Mouse (Mus musculus) layer of hippocampus, postnatal 14 days (tissue): Measurements from ENCODE around the gene Atp8a2. TPM values are rescaled to one million over a fixed set of nuclear protein-coding genes. Genes with fewer than 3 reads are reported as not detected.

ENCODE experiments used
- DNase-seq, 2 experiments: peaks; one replicate each; pipeline ENCODE4 v3.0.0; 2021 to 2022; ENCODE audit warnings: low spot score in 2 of 2, mixed read lengths in 1 of 2
- total RNA-seq, 2 experiments: library from RNA; stranded (reverse); gene quantifications; 2 replicates each; pipeline ENCODE4 v1.2.3; 2021

Atp8a2 gene
- total RNA-seq, 2 experiments from 2014 or later: 51.4 to 61.8 TPM

DNA sequence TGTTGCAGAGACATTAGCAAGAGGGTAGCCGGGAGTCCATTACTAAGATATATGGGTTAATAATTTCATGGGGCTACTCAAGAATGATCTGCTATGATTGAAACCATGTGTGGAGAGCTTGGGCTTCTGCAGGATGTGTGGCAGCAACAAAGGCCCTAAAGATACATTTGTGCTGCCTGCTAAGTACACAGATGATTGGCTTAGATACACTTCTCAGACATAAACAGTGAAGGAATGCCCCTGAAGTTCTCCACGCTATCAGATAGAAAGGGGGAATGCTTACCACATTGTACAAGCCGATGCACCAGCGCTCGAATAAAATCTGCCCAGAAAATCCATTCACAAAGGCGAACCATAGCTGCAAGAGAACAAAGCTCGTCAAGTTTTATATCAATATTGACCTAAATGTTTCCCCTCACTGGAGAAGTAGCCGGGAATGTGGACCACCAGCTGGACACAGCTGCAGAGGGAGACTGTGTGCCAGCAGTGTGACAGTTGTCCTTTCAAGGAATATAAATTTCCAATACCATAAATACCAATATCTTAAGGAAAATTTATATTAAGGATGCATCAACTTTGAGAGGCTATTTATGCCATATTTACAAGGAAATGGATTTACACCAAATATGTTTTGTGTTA lies 394.9 kb downstream of the Atp8a2 start:
- no peak for DNase-seq

DNA sequence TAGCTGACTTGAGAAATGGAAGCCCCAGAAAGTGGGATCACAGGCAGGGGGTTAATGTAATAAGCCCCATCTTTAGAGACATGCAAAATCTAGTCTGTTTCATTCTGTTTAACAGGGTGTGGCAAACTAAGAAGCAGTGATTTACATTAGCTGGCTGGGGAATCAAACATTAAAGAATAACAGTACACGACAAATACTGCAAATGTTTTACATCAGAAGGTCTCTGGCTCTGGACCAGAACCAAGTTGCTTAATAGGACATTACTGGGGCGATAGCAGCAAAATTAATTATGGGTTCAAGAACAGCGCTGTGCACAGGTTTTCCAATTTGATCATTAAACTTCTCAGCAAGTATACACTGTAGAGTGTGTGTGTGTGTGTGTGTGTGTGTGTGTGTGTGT lies 397.5 kb downstream of the Atp8a2 start:
- DNase-seq: no peak

DNA sequence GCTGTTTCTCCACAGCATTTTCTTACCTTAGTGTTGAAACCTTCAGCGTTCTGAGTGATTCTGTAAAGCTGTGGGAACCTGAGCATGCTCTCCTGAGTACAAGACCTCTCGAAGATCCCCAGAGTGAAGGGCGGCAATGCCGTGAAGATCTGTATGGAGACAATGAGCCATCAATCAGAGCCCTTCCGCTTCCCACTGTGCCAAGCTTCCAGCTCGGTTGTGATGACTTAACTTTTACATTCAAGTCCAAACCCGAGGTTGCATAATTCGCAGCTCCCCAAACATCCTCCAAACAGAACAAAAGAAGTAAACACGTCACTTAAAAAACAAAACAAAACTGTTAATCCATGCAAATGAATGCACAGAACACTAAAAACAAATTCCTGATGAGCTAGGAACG lies 403.1 kb downstream of the Atp8a2 start:
- no peak for DNase-seq

DNA sequence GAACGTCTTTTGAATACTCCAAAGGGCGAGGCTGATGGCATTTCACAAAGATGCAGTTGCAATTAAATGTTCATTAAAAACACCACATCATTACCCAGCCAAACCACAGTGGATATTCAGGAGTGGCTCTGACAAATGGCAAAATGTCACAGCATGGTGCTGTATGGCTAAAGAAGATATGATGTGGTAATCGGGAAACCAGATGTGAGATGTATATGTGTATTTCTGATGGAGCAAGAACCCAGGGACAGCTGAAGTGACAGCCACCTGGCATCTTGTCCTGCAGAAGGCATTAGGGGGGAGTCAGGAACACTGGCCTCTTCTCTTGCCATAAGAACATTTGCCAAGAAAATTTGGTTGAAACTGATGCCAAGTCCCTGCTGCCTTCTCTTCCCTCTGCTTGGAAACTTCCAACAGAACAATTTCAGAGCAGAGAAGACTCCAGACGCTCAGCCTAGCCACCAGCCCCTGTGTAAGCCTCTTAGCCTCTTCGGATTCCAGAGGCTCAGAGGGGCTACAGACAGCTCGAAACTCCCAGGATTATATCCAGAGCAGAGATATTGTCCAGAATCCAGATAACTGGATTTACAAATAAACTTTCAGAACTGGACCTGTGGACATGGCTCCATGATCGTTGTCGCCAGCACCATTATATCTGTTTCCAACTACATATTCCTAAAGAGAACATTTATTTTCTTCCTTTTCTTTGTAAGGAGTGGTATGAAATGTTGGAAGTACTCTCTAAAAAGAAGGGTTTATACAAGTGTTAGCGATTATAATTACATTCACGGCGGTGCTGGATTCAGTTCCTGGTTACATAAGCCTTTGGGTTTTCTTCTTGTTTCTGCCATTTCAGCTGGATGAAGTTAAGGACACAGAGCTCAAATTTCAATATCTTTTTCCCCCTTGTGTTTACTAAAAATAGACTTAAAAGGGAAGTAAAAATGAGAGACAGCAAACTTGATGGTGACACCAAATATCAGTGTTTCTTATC lies 413.3 kb downstream of the Atp8a2 start:
- DNase-seq: peak in 1 of 2 experiments; percentile 41

DNA sequence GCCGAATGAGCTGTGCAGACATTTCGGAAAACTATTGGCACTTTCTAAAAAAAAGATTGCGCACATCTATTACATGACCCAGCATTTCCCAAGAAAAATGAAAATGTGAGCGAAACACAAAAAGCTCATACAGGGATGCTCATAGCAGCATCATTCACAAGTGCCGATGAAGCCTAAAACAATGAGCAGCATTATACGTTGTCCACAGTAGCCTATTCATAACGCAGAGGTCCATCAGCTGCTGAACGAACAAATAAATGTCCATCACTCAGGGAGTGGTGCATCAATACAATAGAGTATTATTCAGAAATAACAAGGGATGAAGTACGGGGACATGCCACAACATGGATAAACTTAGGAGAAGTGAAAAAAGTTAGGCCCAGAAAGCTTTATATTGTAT lies 416.6 kb downstream of the Atp8a2 start:
- DNase-seq: no peak

DNA sequence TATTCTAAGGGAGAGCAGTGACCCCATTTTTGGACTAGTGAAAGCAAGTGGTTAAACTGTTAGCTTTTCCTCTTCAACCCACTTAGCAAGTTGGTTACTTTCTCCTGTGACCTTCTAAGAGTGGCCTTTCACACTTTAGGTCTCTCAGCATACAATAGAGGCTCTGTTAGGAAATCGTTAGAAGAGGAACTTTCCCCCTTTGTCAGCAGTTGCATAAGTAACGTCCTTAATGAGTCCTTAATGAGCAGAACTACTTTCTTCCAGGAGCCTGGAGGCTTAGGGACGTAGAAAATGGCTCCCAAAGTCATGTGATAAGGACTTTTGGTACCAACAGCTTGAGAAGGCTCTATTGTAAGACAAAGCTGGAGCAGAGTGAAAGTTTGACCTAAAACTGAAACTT lies 434.8 kb downstream of the Atp8a2 start:
- DNase-seq: no peak

DNA sequence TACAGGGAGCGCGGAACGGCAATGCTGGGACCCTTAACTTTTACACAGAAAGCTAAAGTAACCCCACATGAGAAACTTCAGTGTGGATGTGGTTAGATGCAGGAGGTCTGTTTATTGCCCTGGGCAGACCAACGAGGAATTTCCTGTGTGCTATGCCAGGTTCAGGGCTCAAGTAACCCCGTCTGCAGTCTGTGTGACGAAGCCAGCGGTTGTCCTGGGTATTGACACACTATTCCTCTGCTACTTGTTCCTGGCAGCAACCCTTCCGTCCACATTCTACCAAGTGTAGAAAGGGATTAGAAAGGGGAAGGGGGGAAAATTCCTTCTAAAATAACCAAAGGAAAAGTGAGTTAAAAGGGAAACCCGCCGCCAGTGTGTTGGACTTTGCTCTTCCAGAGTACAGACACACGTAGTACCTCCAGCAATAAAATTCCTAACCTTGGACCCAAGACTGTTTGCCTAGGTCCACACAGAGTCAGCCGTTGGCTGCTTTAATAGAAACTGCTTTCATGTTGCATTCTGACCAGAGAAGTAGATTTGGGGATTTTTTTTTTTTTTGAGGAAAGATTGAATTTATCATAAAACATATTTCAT lies 437.0 kb downstream of the Atp8a2 start:
- DNase-seq: no peak

DNA sequence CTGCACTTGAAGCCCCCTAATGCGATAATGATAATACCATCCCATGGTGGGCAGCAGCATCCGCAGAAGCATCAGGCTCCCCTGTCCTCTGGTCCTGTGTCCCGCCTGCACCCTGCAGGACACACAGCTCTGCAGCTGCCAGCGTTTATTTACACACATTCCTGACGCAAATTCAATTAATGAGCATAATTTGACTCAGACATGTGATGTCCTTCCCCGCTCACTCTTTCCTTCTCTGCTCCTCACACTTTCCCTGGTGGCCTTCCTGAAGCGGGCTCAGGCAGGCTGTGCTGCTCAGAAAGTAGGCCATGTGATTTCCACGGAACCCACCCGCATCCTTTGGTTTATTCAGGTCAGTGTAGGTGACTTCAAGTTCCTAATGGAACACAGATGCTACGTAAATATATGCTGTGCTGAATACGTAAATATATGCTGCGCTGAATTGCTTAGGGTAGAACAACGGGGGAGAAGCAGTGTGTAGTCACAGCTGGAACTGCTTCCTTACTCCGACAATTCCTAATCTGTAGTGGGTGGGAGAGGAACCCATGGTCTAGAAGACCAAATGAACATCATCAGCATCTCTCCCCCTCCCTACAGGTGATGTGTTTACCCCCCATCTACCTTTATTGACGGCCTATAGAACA lies 437.7 kb downstream of the Atp8a2 start:
- DNase-seq: no peak

DNA sequence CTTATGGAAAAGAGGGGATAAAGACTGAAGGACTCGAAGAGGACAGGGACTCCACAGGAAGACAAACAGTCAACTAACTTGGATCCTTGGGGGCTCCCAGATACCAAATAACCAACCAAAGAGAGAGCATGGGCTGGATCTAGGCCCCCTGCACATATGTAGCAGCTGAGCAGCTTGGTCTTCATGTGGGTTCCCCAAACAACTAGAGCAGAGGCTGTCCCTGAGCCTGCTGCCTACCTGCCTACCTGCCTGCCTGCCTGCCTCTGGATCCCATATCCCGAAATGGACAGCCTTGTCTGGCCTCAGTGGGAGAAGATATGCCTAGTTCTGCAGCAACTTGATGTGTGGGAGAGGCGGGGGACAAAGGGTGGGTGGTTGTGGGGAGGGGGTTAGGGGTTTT lies 444.6 kb downstream of the Atp8a2 start:
- DNase-seq: no peak

DNA sequence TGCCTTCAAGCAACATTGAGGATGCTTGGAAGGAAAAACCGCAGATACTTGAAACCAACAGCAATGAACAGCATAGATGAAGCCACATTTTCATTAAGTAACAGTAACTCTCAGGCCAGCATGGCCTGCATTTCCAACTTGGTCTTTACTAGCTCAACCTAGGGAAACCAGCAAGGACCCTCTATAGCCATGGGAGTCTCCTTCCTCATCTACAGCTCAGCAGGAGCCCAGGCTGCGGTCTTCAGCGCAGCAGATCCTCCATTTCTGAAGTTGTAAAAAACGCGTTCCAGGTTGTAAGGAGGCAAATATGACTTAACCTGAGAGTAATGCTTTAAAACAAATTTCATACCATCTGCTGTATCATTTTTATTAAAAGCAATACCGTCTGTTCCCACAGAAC lies 447.0 kb downstream of the Atp8a2 start:
- no peak for DNase-seq

DNA sequence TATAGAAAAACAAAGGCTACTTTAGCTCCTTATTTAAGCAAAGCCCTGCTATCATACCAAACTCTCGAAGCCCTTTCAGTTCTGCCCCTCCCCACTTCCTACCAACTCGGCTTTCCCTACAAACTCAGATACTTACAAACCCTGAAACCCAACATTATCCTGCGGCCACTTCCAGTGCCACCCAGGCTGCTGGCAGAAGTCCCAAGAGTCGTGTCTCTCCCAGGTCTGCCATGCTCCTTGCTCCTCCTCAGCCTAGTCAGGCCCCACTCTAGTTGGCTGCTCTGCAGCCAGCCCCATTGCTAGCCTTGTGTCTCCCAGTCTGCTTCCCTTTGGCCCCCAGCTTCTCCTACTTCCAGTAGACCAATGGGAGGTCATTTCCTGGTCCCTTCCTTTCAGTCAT lies 451.3 kb downstream of the Atp8a2 start:
- no peak for DNase-seq

DNA sequence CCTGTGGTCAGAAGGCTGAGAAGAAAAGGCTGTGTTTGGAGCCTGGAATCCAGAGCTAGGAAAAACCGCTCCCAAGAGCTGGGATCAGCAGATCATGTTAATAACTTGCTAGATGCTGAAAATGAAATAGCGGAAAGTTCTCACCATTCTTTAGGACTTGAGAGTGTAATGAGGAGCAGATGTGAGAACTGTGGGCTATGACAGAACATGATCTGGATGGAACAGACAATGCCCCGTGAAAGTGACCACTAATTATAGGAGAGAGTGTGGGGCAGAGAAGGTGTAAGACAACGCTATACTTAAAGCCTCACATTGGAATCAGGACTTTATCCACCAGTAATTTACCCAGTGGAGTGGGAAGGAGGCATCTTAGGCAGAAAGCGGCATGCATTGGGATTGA lies 455.2 kb downstream of the Atp8a2 start:
- DNase-seq: no peak

DNA sequence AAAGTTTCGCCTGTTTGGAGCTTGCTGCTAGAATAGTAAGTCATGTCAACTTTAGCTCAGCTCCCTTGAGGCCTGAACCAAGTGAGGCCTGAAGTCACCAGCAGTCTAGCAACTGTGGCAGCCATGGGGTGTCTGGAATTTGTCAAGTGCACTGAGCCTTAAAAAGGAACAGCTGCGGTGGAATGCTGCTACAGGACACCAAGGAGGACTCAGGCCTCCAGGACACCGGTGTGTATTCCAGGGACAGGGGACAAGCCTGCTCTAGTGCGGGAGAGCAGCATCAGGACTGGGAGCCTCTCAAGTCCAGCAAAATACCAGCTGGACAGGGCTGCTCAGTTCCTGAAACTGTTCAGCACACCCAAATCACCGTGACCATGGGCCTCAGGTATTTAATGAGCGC lies 457.5 kb downstream of the Atp8a2 start:
- no peak for DNase-seq

DNA sequence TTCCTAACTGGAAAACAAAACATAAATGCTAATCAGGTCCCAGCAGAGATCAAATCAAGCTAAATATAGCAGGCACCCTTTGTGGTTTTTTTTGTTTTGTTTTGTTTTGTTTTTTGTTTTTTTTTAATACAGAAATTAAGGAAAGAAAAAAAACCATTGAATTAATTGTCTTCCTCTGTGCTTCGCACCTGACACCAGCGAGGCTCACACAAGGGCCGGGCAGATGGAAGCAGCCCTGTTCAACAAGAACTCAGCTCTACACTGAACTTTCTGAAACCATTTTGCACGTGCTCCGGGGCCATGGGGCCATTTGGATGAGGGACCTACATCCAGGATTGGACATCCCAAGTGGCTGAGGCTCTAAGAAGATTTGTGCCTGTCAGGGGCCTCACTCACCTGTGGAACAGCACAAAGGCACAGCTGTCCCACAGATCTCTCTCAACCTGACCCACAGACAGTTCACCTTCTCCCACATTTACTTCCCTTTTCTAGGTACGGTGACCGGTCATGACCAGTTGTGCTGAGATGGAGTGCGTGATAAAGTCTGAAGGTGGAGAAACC lies 459.2 kb downstream of the Atp8a2 start:
- no peak for DNase-seq

DNA sequence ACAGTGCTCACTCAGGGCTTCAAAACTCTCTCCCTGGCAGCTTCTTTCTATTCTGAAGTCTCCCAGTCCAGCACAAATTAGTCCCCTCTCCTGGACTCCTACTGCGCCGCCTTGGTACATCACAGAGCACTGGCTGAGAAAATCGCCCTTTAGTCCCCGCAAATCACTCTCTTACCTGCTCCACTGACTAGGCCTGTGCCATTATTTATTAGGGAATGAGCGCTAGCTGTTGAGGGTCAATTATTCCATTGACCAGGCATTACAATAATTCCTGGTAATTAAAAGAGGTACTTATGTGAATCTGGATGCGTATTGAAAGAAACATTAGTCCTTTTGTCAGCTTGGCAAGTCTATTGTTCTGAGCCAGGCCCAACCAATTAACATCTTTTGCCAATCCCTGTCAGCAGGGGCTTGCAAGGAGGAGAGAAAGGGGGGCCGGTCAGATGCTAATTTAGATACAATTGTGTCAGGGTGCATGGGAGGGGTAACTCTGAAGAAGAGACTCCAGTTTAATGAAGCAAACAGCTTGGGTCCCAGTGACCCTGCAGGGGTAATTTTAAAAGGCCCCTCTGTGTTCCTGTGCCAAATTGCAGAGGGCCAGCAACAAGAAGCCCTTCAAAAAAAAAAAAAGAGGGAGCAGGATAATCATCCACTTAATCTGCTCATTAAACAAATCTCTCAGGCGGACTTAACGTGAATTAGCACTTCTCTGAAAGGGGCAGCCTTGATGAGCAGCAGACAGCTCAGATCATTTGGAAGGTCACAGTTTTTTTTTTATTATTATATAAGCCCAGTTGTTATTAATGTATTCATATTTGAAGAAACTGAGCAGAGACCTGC lies 459.9 kb downstream of the Atp8a2 start:
- peak; percentile 24 to 81 for DNase-seq

DNA sequence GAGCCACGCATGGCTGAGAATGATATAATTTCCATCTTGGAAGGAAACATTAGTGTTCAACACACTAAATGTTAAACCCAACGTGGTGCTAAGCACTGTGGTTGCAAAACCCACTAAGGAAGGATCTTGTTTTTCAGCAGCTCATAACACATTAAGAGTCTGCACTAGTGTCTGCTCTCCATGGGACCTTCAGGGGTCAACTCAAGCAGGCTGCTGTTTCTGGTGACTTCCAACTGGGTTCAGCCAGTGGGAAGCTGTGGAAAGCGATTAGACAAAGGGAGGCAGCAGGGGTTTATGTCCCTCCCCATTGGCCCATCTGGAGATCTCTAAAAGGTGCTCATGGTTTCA lies 467.0 kb downstream of the Atp8a2 start:
- DNase-seq: no peak

DNA sequence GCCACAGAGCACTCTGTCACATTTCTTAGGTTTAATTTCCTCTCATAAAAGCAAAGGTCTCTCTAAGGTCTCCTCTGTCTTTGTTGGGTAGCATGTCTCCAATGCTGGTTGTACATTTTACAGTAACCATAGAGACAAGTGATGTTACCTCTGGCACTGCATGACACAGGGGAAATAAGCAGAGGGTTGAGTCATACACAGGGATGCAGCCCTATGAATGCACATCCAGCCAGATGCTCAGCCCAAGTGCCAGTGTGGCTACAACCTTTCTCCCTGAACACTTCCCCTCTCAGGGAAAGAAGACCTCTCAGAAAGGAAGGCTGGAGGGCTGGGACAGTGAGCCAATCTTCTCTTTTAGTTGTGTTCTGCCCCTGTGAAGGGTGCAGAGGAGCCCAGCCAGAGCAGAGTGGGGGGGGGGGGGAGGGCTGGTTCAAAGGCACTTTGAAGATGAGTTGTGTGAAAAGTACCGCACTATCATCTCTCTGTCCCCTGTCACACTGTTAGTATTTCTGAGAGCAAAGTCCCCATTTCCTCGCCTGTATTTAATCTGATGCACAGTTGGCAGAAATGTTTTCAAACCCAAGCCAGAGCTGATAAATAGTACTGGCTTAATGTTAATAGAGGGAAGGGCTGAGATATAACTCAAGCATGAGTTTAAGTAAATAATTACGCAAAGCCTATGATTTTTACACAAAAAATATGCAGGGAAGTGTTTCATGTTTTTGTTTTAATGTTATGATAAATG lies 467.5 kb downstream of the Atp8a2 start:
- DNase-seq: no peak

DNA sequence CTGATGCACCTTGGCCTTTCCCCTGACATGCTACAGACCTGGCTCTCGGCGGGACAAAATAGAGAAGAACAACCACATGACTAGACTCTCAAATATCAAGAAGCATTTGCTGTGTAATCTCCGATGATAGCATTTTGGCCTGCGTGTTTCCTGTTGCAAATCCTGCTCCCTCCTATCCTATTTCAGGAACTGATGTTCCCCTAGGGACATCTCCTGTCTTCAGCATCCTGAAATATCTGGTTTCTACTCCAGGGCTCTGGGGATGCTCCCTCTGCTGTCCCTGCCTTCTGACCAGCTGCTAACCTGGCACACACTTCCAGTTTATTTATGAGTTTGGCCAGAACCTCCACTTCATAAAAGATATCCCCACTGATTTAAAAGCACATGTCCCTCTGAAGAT lies 470.0 kb downstream of the Atp8a2 start:
- no peak for DNase-seq

DNA sequence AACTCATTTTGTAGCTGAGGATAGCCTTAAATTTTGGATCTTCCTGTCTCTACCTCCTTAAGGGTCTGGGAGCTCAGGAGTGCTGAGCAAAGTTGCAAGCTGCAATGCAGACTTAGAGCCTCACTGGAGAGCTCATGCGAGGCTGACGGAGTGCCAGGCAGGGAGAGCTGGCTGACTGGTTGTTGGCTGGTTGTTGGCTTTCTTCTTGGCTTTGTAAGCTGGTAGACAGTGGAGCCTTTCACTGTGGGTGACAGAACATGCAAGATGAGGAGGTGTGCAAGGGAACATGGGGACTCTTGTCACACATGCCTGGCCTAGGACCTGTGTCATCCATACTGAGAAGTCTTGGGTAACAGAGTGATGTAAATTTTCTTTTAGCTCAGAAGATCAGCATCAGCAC lies 473.8 kb downstream of the Atp8a2 start:
- no peak for DNase-seq

DNA sequence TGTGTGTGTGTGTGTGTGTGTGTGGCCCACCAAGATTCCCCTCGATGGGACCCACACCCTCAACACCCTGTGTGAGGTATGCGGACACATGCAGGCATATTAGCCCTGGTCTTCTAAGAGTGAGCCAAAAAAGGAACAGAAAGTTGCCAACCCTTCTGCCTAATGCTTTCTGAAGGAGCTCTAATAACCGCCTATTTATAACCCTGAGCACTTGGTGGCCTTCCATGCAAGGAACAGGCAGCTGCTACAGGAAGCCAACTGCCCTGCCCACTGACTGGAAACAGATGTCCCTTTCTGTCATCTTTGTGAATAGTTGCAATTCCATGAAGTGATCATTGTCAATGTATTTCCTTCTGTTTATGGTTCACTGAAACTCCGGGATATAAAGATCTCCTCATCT lies 475.0 kb downstream of the Atp8a2 start:
- peak; percentile 11 to 29 for DNase-seq
